Mouse (Mus musculus): ENCODE data around the gene Ankrd27. TPM values are rescaled to one million over a fixed set of nuclear protein-coding genes. Genes with fewer than 3 reads are reported as not detected.

The Ankrd27 gene
- total and polyA plus RNA-seq, 3 experiments: 49.0 to 103 (median 74.9) TPM

DNA sequence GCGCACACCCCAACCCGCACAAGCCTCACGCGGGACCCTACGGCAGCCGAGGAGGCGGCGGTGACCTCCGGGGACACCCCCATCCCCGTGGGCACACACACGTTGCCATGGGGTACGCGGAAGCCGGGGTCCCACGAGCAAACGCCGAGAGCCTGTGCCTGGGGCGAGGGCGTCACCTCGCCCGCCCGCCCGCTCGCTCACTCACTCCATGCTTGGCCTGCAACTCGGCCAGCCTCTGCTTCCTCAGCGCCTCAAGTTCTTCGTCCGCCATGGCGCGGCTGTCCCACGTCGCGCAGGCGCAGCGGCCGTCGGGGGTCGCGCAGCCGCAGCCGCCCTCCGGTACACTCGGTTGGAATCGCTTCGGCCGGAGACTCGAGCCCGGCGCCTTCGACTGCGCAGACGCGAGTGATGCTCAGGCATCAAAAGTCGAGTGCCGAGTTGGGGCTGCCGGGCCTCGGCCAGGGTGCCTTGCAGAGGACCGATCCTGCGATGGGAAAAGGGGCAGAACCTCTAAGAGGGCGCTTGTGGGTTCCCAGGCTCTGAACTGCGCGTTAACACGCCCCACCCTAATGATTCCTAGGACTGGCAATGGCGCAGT lies 61.2 kb downstream of the Ankrd27 start, which contains the start of gene Pdcd5 (continued):
- TF ChIP-seq GABPA (IDR thresholded peaks at IDR 0.05; ENCODE audit: low read depth, low read length): no peak
- no peak for TF ChIP-seq GATA1 (IDR thresholded peaks at IDR 0.05; ENCODE audit: low read depth, low read length)
- TF ChIP-seq ZNF384 (IDR thresholded peaks at IDR 0.05; ENCODE audit: low read depth, low read length): no peak
- TF ChIP-seq MAX (IDR thresholded peaks at IDR 0.05; ENCODE audit: low read length): no peak
- TF ChIP-seq MEF2A (IDR thresholded peaks at IDR 0.05; ENCODE audit: extremely low read depth, insufficient replicate concordance, low read depth, low read length, poor library complexity, severe bottlenecking): no peak
- peak; percentile 95 for TF ChIP-seq HCFC1 (IDR thresholded peaks at IDR 0.05; ENCODE audit: low read depth, low read length)
- TF ChIP-seq NRF1 (IDR thresholded peaks at IDR 0.05; ENCODE audit: insufficient read depth, low read depth, low read length, poor library complexity, severe bottlenecking): peak; percentile 86
- TF ChIP-seq JUND (IDR thresholded peaks at IDR 0.05; ENCODE audit: low read depth, low read length): no peak
- TF ChIP-seq NELFE (IDR thresholded peaks at IDR 0.05; ENCODE audit: low read depth, low read length): peak; percentile 85
- TF ChIP-seq ZC3H11A (IDR thresholded peaks at IDR 0.05; ENCODE audit: low read depth, low read length): no peak
- peak; percentile 58 for TF ChIP-seq ELF1 (IDR thresholded peaks at IDR 0.05; ENCODE audit: low read depth, low read length)
- TF ChIP-seq MXI1 (IDR thresholded peaks at IDR 0.05; ENCODE audit: low read depth, low read length): peak; percentile 78
- no peak for TF ChIP-seq POLR2AphosphoS5 (IDR thresholded peaks at IDR 0.05; ENCODE audit: borderline replicate concordance, low read depth, low read length)
- TF ChIP-seq POLR2AphosphoS2 (IDR thresholded peaks at IDR 0.05; ENCODE audit: low read length): peak; percentile 51; the same call in 1 of the 2 replicates
- TF ChIP-seq USF1 (IDR thresholded peaks at IDR 0.05; ENCODE audit: low read depth, low read length): 0 out of 2 replicates have a peak, but pooled peaks have one; percentile 36
- TF ChIP-seq ZMIZ1 (IDR thresholded peaks at IDR 0.05; ENCODE audit: low read depth, low read length): no peak

DNA sequence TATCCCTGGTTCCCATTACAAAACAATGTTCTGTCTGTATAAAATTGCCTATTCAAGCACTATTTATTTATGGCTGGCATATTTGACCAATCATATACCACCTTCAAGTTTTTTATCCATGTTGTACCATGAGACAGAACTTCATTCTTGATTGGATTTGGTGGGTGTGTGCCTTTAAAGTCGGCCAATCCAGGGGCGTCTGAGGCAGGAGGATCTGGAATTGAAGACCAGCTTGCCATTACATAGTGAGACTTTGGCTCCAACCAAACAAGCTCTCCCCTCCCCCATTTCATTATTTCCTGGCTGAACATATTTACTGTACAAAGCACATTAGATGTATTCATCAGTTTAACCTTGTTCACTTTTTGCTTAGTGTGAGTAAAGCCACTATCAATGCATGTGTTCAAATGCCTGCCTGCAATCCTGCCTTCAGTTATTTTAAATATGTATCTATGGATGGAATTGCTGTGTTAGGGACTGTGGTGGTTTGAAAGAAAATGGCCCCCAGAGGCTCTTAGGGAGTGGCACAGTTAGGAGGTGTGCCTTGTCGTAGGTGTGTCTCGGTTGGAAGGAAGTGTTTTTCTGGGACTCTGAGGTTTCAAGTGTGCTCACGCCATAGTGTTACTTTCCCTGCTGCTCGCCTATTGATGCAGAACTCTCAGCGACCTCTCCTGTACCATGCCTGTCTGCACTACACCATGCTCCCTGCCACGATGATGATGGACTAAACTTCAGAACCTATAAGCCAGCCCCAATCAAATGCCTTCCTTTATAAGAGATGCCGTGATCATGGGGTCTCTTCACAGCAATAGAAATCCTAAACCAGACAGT lies 62.4 kb downstream of the Ankrd27 start:
- no peaks in the 10 kb centered on the region for H3K27me3 ChIP-seq (ENCODE audit: control insufficient read depth in 1 of 2, insufficient read depth in 2 of 2, low read length in 2 of 2)
- peak overlapping the region; percentile 43 for H3K9ac ChIP-seq (ENCODE audit: control insufficient read depth, low read depth, low read length, poor library complexity, severe bottlenecking)
- peaks cover 0 to 14% of the 10 kb centered on the region in 2 experiments; a peak in 2 of 4 replicates for H3K36me3 ChIP-seq (ENCODE audit: control insufficient read depth in 1 of 2, insufficient read depth in 2 of 2, low read length in 2 of 2)
- H3K27ac ChIP-seq (ENCODE audit: control insufficient read depth, low read depth, low read length): peak overlapping the region; percentile 62
- H3K9me3 ChIP-seq (replicated peaks; ENCODE audit: insufficient read depth, low read length): no peaks in the 10 kb centered on the region
- peaks cover 10% of the 10 kb centered on the region for H3K79me2 ChIP-seq (ENCODE audit: control insufficient read depth, insufficient read depth, low read length, poor library complexity)
- DNase-seq (ENCODE audit: low read depth, low spot score): peak; percentile 80
- peak overlapping the region; percentile 39 to 45 for H3K4me3 ChIP-seq (ENCODE audit: control insufficient read depth in 1 of 2, insufficient read depth in 1 of 2, low read depth in 2 of 2, low read length in 2 of 2)
- H3K4me1 ChIP-seq (ENCODE audit: control insufficient read depth in 1 of 2, insufficient read depth in 2 of 2, low read length in 2 of 2): peaks cover 2 to 11% of the 10 kb centered on the region in 2 experiments
- TF ChIP-seq MAFK (IDR thresholded peaks at IDR 0.05; ENCODE audit: borderline replicate concordance, low read depth, low read length): no peak
- no peak for TF ChIP-seq TCF12 (IDR thresholded peaks at IDR 0.05; ENCODE audit: low read depth, low read length)
- TF ChIP-seq TAL1 (IDR thresholded peaks at IDR 0.05; ENCODE audit: low read length): no peak
- TF ChIP-seq E2F4 (IDR thresholded peaks at IDR 0.05; ENCODE audit: borderline replicate concordance, low read depth, low read length): no peak
- TF ChIP-seq JUND (IDR thresholded peaks at IDR 0.05; ENCODE audit: low read depth, low read length): no peak
- TF ChIP-seq POLR2A (IDR thresholded peaks at IDR 0.05; ENCODE audit: control insufficient read depth in 1 of 2, insufficient read depth in 1 of 2, low read depth in 1 of 2, low read length in 2 of 2, poor library complexity in 1 of 2): no peak; a peak in 1 of 4 replicates
- TF ChIP-seq MEF2A (IDR thresholded peaks at IDR 0.05; ENCODE audit: extremely low read depth, insufficient replicate concordance, low read depth, low read length, poor library complexity, severe bottlenecking): no peak
- no peak for TF ChIP-seq MYC (IDR thresholded peaks at IDR 0.05; ENCODE audit: low read depth, low read length)
- TF ChIP-seq ZKSCAN1 (IDR thresholded peaks at IDR 0.05; ENCODE audit: low read depth, low read length): no peak
- TF ChIP-seq ETS1 (IDR thresholded peaks at IDR 0.05; ENCODE audit: low read depth, low read length): no peak
- TF ChIP-seq POLR2AphosphoS2 (IDR thresholded peaks at IDR 0.05; ENCODE audit: low read length): peak; percentile 33; the same call in 1 of the 2 replicates
- peak; percentile 33; the same call in 1 of the 2 replicates for TF ChIP-seq TBP (IDR thresholded peaks at IDR 0.05; ENCODE audit: low read depth, low read length)
- TF ChIP-seq GABPA (IDR thresholded peaks at IDR 0.05; ENCODE audit: low read depth, low read length): no peak
- TF ChIP-seq SMC3 (IDR thresholded peaks at IDR 0.05; ENCODE audit: low read depth, low read length): no peak
- TF ChIP-seq NRF1 (IDR thresholded peaks at IDR 0.05; ENCODE audit: insufficient read depth, low read depth, low read length, poor library complexity, severe bottlenecking): no peak
- no peak for TF ChIP-seq RAD21 (IDR thresholded peaks at IDR 0.05; ENCODE audit: low read depth, low read length)
- TF ChIP-seq HCFC1 (IDR thresholded peaks at IDR 0.05; ENCODE audit: low read depth, low read length): no peak
- TF ChIP-seq MAX (IDR thresholded peaks at IDR 0.05; ENCODE audit: low read length): peak; percentile 28; the same call in 1 of the 2 replicates
- TF ChIP-seq CHD1 (IDR thresholded peaks at IDR 0.05; ENCODE audit: low read depth, low read length): no peak
- no peak for TF ChIP-seq USF2 (IDR thresholded peaks at IDR 0.05; ENCODE audit: borderline replicate concordance in 1 of 2, insufficient read depth in 1 of 2, low read depth in 1 of 2, low read length in 2 of 2)
- no peak for TF ChIP-seq CHD2 (IDR thresholded peaks at IDR 0.05; ENCODE audit: low read length)
- no peak for TF ChIP-seq CTCF (IDR thresholded peaks at IDR 0.05 in 2 of 3, conservative IDR thresholded peaks at IDR 0.05 in 1 of 3; ENCODE audit: control insufficient read depth in 1 of 3, insufficient read depth in 1 of 3, low read depth in 2 of 3, low read length in 3 of 3, poor library complexity in 1 of 3, severe bottlenecking in 1 of 3)
